Mouse (Mus musculus) myocyte (in vitro differentiated cells): ENCODE results near the gene Phb2. TPM values are rescaled to one million over a fixed set of nuclear protein-coding genes. Genes with fewer than 3 reads are reported as not detected.

Experiments used
- H3K27me3 ChIP-seq: one replicate; pipeline ENCODE4 v1.6.1; 2011; ENCODE audit not compliant: control insufficient read depth, insufficient read depth, insufficient read length
- H3K36me3 ChIP-seq: one replicate; pipeline ENCODE4 v1.6.1; 2011; ENCODE audit not compliant: control insufficient read depth, insufficient read depth
- H3K4me2 ChIP-seq: one replicate; pipeline ENCODE4 v1.6.1; 2011; ENCODE audit warnings: low read depth, control low read depth
- H3K4me3 ChIP-seq: one replicate; pipeline ENCODE4 v1.5.1; 2011; ENCODE audit warnings: mild to moderate bottlenecking, control low read depth, moderate library complexity
- H3K79me2 ChIP-seq: one replicate; pipeline ENCODE4 v1.6.1; 2011; ENCODE audit not compliant: control insufficient read depth, insufficient read depth
- H3ac ChIP-seq: one replicate; pipeline ENCODE4 v1.6.1; 2011; ENCODE audit not compliant: control insufficient read depth, insufficient read length
- CEBPB ChIP-seq: IDR thresholded peaks from 2 replicates; pipeline ENCODE4 v1.6.1; 2011; ENCODE audit warnings: mild to moderate bottlenecking, moderate library complexity; ENCODE audit not compliant: poor library complexity, insufficient read depth, severe bottlenecking
- E2F4 ChIP-seq: IDR thresholded peaks from one replicate; pipeline ENCODE4 v1.6.1; 2011; ENCODE audit warnings: mild to moderate bottlenecking, control low read depth, moderate library complexity; ENCODE audit not compliant: insufficient read depth
- MAX ChIP-seq: IDR thresholded peaks from one replicate; pipeline ENCODE4 v1.6.1; 2011; ENCODE audit warnings: low read depth, mild to moderate bottlenecking, control low read depth
- MYOD1 ChIP-seq, 3 experiments: IDR thresholded peaks; one replicate each; pipeline ENCODE4 v1.6.1; 2011; ENCODE audit warnings: control low read depth in 2 of 3, low read depth in 2 of 3, mild to moderate bottlenecking in 2 of 3, moderate library complexity in 1 of 3; ENCODE audit not compliant: insufficient read length in 2 of 3, control insufficient read depth in 1 of 3
- MYOG ChIP-seq, 3 experiments: IDR thresholded peaks; one replicate each; pipeline ENCODE4 v1.6.1; 2011; ENCODE audit warnings: control low read depth in 2 of 3, low read depth in 2 of 3, mild to moderate bottlenecking in 2 of 3; ENCODE audit not compliant: insufficient read length in 2 of 3, control insufficient read depth in 1 of 3, insufficient read depth in 1 of 3
- POLR2A ChIP-seq: IDR thresholded peaks from one replicate; pipeline ENCODE4 v1.6.1; 2011; ENCODE audit warnings: low read depth, mild to moderate bottlenecking, control low read depth, moderate library complexity; ENCODE audit not compliant: insufficient read length
- POLR2AphosphoS2 ChIP-seq: IDR thresholded peaks from one replicate; pipeline ENCODE4 v1.6.1; 2011; ENCODE audit warnings: low read depth, control low read depth; ENCODE audit not compliant: insufficient read length
- REST ChIP-seq: IDR thresholded peaks from one replicate; pipeline ENCODE4 v1.6.1; 2011; ENCODE audit warnings: mild to moderate bottlenecking, control low read depth, moderate library complexity; ENCODE audit not compliant: insufficient read depth, insufficient read length
- SRF ChIP-seq: IDR thresholded peaks from one replicate; pipeline ENCODE4 v1.6.1; 2011; ENCODE audit warnings: low read depth; ENCODE audit not compliant: control insufficient read depth, insufficient read length
- TCF12 ChIP-seq: IDR thresholded peaks from one replicate; pipeline ENCODE4 v1.6.1; 2011; ENCODE audit warnings: mild to moderate bottlenecking, control low read depth; ENCODE audit not compliant: poor library complexity, insufficient read depth, severe bottlenecking
- TCF3 ChIP-seq: IDR thresholded peaks from one replicate; pipeline ENCODE4 v1.6.1; 2011; ENCODE audit warnings: low read depth, control low read depth; ENCODE audit not compliant: insufficient read length
- USF1 ChIP-seq: IDR thresholded peaks from one replicate; pipeline ENCODE4 v1.6.1; 2011; ENCODE audit warnings: low read depth, mild to moderate bottlenecking, control low read depth, moderate library complexity
- polyA plus RNA-seq: library from polyadenylated mRNA; unstranded; fragments of >200 nt; fragmentation: generic; extraction: Trizol; gene quantifications from one replicate; pipeline ENCODE4 v1.2.1, GENCODE M21; 2012; ENCODE audit warnings: missing spikeins

The Phb2 gene
- 339 TPM for polyA plus RNA-seq

GRCm38 (mm10) chr6:124711824-124712782 is at the start of gene Phb2, which contains the start of gene Emg1:
TSS of gene Phb2 (plus strand) at chr6:124712336.
TSS of gene Emg1 (minus strand) at chr6:124712178.
- H3ac ChIP-seq: peak within 1 kb of the TSS; percentile 91
- H3K36me3 ChIP-seq: peaks cover 22% of the 10 kb centered on the region
- TF ChIP-seq REST (no peak), MYOG (IDR thresholded peaks at IDR 0.05; ENCODE audit: control insufficient read depth in 1 of 3, insufficient read depth in 1 of 3, insufficient read length in 2 of 3, low read depth in 2 of 3) (peak in 1 of 3 experiments; percentile 1), MYOD1 (IDR thresholded peaks at IDR 0.05; ENCODE audit: control insufficient read depth in 1 of 3, insufficient read length in 2 of 3, low read depth in 2 of 3) (no peak), E2F4 (no peak), TCF3 (no peak), CEBPB (no peak), POLR2A (no peak), MAX (no peak), USF1 (no peak), POLR2AphosphoS2 (peak; percentile 52), TCF12 (no peak), SRF (peak; percentile 64)
- H3K4me2 ChIP-seq: peak within 1 kb of the TSS; percentile 99
- H3K79me2 ChIP-seq: peaks cover 69% of the 10 kb centered on the region
- peak within 1 kb of the TSS; percentile 76 for H3K4me3 ChIP-seq
- no peaks in the 10 kb centered on the region for H3K27me3 ChIP-seq

GRCm38 (mm10) chr6:124662477-124663423 is 49.4 kb upstream of the Phb2 start, which contains the start of gene Lpcat3:
TSS of gene Lpcat3 (plus strand) at chr6:124663027.
- Histone ChIP-seq H3K27me3 (no peaks in the 10 kb centered on the region), H3K36me3 (peaks cover 4% of the 10 kb centered on the region), H3K4me2 (peak within 1 kb of the TSS; percentile 76), H3ac (peak within 1 kb of the TSS; percentile 13), H3K79me2 (peaks cover 24% of the 10 kb centered on the region), H3K4me3 (peak within 1 kb of the TSS; percentile 74)
- TF ChIP-seq MAX: no peak
- TF ChIP-seq POLR2A: peak; percentile 38
- TF ChIP-seq MYOD1 (IDR thresholded peaks at IDR 0.05; ENCODE audit: control insufficient read depth in 1 of 3, insufficient read length in 2 of 3, low read depth in 2 of 3): peak in 1 of 3 experiments; percentile 42
- TF ChIP-seq REST: no peak

GRCm38 (mm10) chr6:124663424-124663795 is 48.7 kb upstream of the Phb2 start:
- Histone ChIP-seq H3ac (peak overlapping the region; percentile 13), H3K4me3 (peak overlapping the region; percentile 74), H3K27me3 (no peaks in the 10 kb centered on the region), H3K4me2 (peak overlapping the region; percentile 76), H3K36me3 (peaks cover 4% of the 10 kb centered on the region), H3K79me2 (peaks cover 24% of the 10 kb centered on the region)
- no peak for TF ChIP-seq POLR2AphosphoS2

- H3K4me2 ChIP-seq: peak overlapping the region; percentile 76
- TF ChIP-seq MAX (no peak), MYOD1 (IDR thresholded peaks at IDR 0.05; ENCODE audit: control insufficient read depth in 1 of 3, insufficient read length in 2 of 3, low read depth in 2 of 3) (no peak), MYOG (IDR thresholded peaks at IDR 0.05; ENCODE audit: control insufficient read depth in 1 of 3, insufficient read depth in 1 of 3, insufficient read length in 2 of 3, low read depth in 2 of 3) (no peak), POLR2AphosphoS2 (no peak), TCF3 (no peak), USF1 (no peak), E2F4 (no peak), SRF (no peak)
- H3K4me3 ChIP-seq: peak overlapping the region; percentile 74
- H3K27me3 ChIP-seq: no peaks in the 10 kb centered on the region
- peaks cover 4% of the 10 kb centered on the region for H3K36me3 ChIP-seq
- peaks cover 24% of the 10 kb centered on the region for H3K79me2 ChIP-seq
- H3ac ChIP-seq: no peak overlapping the region
These were observed 47.9 kb upstream of the Phb2 start for GRCm38 (mm10) chr6:124664256-124664655.

GRCm38 (mm10) chr6:124665011-124665410 is 47.1 kb upstream of the Phb2 start:
- Histone ChIP-seq H3K4me3 (no peak overlapping the region), H3K4me2 (no peak overlapping the region), H3ac (no peak overlapping the region), H3K27me3 (no peaks in the 10 kb centered on the region), H3K36me3 (peaks cover 4% of the 10 kb centered on the region), H3K79me2 (peaks cover 24% of the 10 kb centered on the region)
- no peak for TF ChIP-seq TCF3
- TF ChIP-seq REST: no peak
- TF ChIP-seq CEBPB: no peak
- TF ChIP-seq MAX: no peak
- TF ChIP-seq TCF12: no peak
